Mouse (Mus musculus) hindbrain, embryonic 10.5 days (tissue): ENCODE results near the gene Ednra. TPM values are rescaled to one million over a fixed set of nuclear protein-coding genes. Genes with fewer than 3 reads are reported as not detected.
A peak's percentile ranks its signal among the peaks of the same experiment; 100 is the strongest.
"Not testable (repeated sequence)": the region's sequence is repeated elsewhere in the genome, so short reads cannot be mapped to it uniquely, and the experiment has no call there.

ENCODE experiments used
- DNase-seq: peaks from one replicate; pipeline ENCODE4 v3.0.0-alpha.2; 2017; ENCODE audit warnings: low spot score
- H3K27ac ChIP-seq: fragments of 300-500 bp; sonication (generic); 2 replicates; pipeline ENCODE4 v1.5.1; 2016; ENCODE audit warnings: mild to moderate bottlenecking, moderate library complexity
- H3K27me3 ChIP-seq: fragments of 300-500 bp; sonication (generic); 2 replicates; pipeline ENCODE4 v1.6.1; 2016; ENCODE audit warnings: mild to moderate bottlenecking; ENCODE audit not compliant: poor library complexity, insufficient read depth, severe bottlenecking
- H3K36me3 ChIP-seq: fragments of 300-500 bp; sonication (generic); 2 replicates; pipeline ENCODE4 v1.6.1; 2016; ENCODE audit warnings: mild to moderate bottlenecking, moderate library complexity
- H3K4me1 ChIP-seq: fragments of 300-500 bp; sonication (generic); replicated peaks from 2 replicates; pipeline ENCODE4 v1.6.1; 2016; ENCODE audit warnings: mild to moderate bottlenecking
- H3K4me3 ChIP-seq: fragments of 300-500 bp; sonication (generic); 2 replicates; pipeline ENCODE4 v1.5.1; 2016; ENCODE audit warnings: mild to moderate bottlenecking, moderate library complexity
- H3K9me3 ChIP-seq: fragments of 300-500 bp; sonication (generic); 2 replicates; pipeline ENCODE4 v1.6.1; 2016; ENCODE audit warnings: mild to moderate bottlenecking, moderate library complexity
- WGBS: fragments of 180-500 bp; shearing (Covaris S2); methylation state at CpG from one replicate; pipeline ENCODE4 v1.1.7; 2016; 5-methylcytosine and 5-hydroxymethylcytosine counted together
- polyA plus RNA-seq: library from polyadenylated mRNA; unstranded; fragments of >200 nt; fragmentation: Nextera tagmentation; extraction: Ambion mirVana; gene quantifications from 2 replicates; pipeline ENCODE4 v1.2.1, GENCODE M21; 2016

Ednra gene
- polyA plus RNA-seq, 1 experiment from 2014 or later = 18.1 TPM

- DNase-seq = no peak
- 0 out of 2 replicates have a peak, but pooled peaks cover 3% of the 10 kb centered on the region for H3K9me3 ChIP-seq
- no peaks in the 10 kb centered on the region for H3K36me3 ChIP-seq
- H3K27ac ChIP-seq = no peak overlapping the region
- no peak overlapping the region for H3K4me3 ChIP-seq
- H3K4me1 ChIP-seq = peaks cover 7% of the 10 kb centered on the region; the same call in 1 of the 2 replicates
- H3K27me3 ChIP-seq = no peaks in the 10 kb centered on the region
- 93% methylated on average over 4 of the region's 4 CpGs for WGBS
Observed at GRCm38 (mm10) chr8:77704768-77705167, 19.5 kb downstream of the Ednra start.

- no peak for DNase-seq
- WGBS = 78% methylated on average over 10 of the region's 10 CpGs
Observed at GRCm38 (mm10) chr8:77698028-77698427, 26.2 kb downstream of the Ednra start.

GRCm38 (mm10) chr8:77696182-77696581, 28.1 kb downstream of the Ednra start:
- Histone ChIP-seq H3K27me3 (no peaks in the 10 kb centered on the region), H3K4me3 (no peak overlapping the region), H3K9me3 (no peaks in the 10 kb centered on the region), H3K27ac (no peak overlapping the region), H3K36me3 (no peaks in the 10 kb centered on the region), H3K4me1 (peaks cover 10% of the 10 kb centered on the region)
- WGBS = 89% methylated on average over 4 of the region's 4 CpGs
- DNase-seq = no peak

More at GRCm38 (mm10) chr8:77698028-77698427, 26.2 kb downstream of the Ednra start:
- peaks cover 10% of the 10 kb centered on the region for H3K4me1 ChIP-seq
- H3K27me3 ChIP-seq = no peaks in the 10 kb centered on the region
- H3K27ac ChIP-seq = no peak overlapping the region
- no peaks in the 10 kb centered on the region for H3K36me3 ChIP-seq
- H3K4me3 ChIP-seq = no peak overlapping the region
- H3K9me3 ChIP-seq = no peaks in the 10 kb centered on the region

GRCm38 (mm10) chr8:77695486-77696058, 28.7 kb downstream of the Ednra start:
- H3K27ac ChIP-seq = peak overlapping the region; percentile 53; the same call in 1 of the 2 replicates
- H3K9me3 ChIP-seq = no peaks in the 10 kb centered on the region
- no peaks in the 10 kb centered on the region for H3K36me3 ChIP-seq
- H3K27me3 ChIP-seq = no peaks in the 10 kb centered on the region
- DNase-seq = no peak
- no peak overlapping the region for H3K4me3 ChIP-seq
- WGBS = 52% methylated on average over 5 of the region's 5 CpGs
- peaks cover 10% of the 10 kb centered on the region for H3K4me1 ChIP-seq

GRCm38 (mm10) chr8:77695070-77695469, 29.2 kb downstream of the Ednra start:
- WGBS = 85% methylated on average over 3 of the region's 3 CpGs
- Histone ChIP-seq H3K27ac (no peak overlapping the region), H3K9me3 (no peaks in the 10 kb centered on the region), H3K27me3 (no peaks in the 10 kb centered on the region), H3K36me3 (no peaks in the 10 kb centered on the region), H3K4me1 (peaks cover 10% of the 10 kb centered on the region), H3K4me3 (no peak overlapping the region)
- DNase-seq = no peak

GRCm38 (mm10) chr8:77694588-77694987, 29.7 kb downstream of the Ednra start:
- Histone ChIP-seq H3K27me3 (no peaks in the 10 kb centered on the region), H3K27ac (no peak overlapping the region), H3K4me1 (peaks cover 10% of the 10 kb centered on the region), H3K9me3 (no peaks in the 10 kb centered on the region), H3K4me3 (no peak overlapping the region), H3K36me3 (no peaks in the 10 kb centered on the region)
- 88% methylated on average over 4 of the region's 4 CpGs for WGBS
- no peak for DNase-seq

GRCm38 (mm10) chr8:77689421-77690059, 34.7 kb downstream of the Ednra start:
- not testable (repeated sequence) for H3K27me3 ChIP-seq, H3K36me3 ChIP-seq, H3K4me3 ChIP-seq, H3K27ac ChIP-seq, DNase-seq, H3K4me1 ChIP-seq, H3K9me3 ChIP-seq
- 87% methylated on average over 7 of the region's 7 CpGs for WGBS

GRCm38 (mm10) chr8:77688978-77689377, 35.3 kb downstream of the Ednra start:
- DNase-seq = no peak
- Histone ChIP-seq H3K4me3 (no peak overlapping the region), H3K27ac (no peak overlapping the region), H3K36me3 (0 out of 2 replicates have a peak, but pooled peaks cover 3% of the 10 kb centered on the region), H3K27me3 (no peaks in the 10 kb centered on the region), H3K4me1 (no peaks in the 10 kb centered on the region), H3K9me3 (no peaks in the 10 kb centered on the region)
- 82% methylated on average over 5 of the region's 5 CpGs for WGBS

- no peak overlapping the region for H3K4me3 ChIP-seq
- H3K4me1 ChIP-seq = no peaks in the 10 kb centered on the region
- H3K9me3 ChIP-seq = no peaks in the 10 kb centered on the region
- H3K36me3 ChIP-seq = 0 out of 2 replicates have a peak, but pooled peaks cover 3% of the 10 kb centered on the region
- DNase-seq = no peak
- H3K27me3 ChIP-seq = no peaks in the 10 kb centered on the region
- no peak overlapping the region for H3K27ac ChIP-seq
- WGBS = 94% methylated on average over 6 of the region's 6 CpGs
Observed at GRCm38 (mm10) chr8:77684372-77684771, 39.9 kb downstream of the Ednra start.

- no peak overlapping the region for H3K4me3 ChIP-seq
- H3K4me1 ChIP-seq = no peaks in the 10 kb centered on the region
- no peak for DNase-seq
- H3K9me3 ChIP-seq = no peaks in the 10 kb centered on the region
- 0 out of 2 replicates have a peak, but pooled peaks cover 3% of the 10 kb centered on the region for H3K36me3 ChIP-seq
- 84% methylated on average over 6 of the region's 6 CpGs for WGBS
- no peaks in the 10 kb centered on the region for H3K27me3 ChIP-seq
- no peak overlapping the region for H3K27ac ChIP-seq
Observed at GRCm38 (mm10) chr8:77683356-77684106, 40.7 kb downstream of the Ednra start.

- H3K9me3 ChIP-seq = no peaks in the 10 kb centered on the region
- H3K27me3 ChIP-seq = no peaks in the 10 kb centered on the region
- no peaks in the 10 kb centered on the region for H3K36me3 ChIP-seq
- 81% methylated on average over 15 of the region's 15 CpGs for WGBS
- H3K4me3 ChIP-seq = no peak overlapping the region
- no peak for DNase-seq
- H3K4me1 ChIP-seq = no peaks in the 10 kb centered on the region
- no peak overlapping the region for H3K27ac ChIP-seq
Observed at GRCm38 (mm10) chr8:77682008-77682934, 42.0 kb downstream of the Ednra start.

- peak; percentile 16 for DNase-seq
- Histone ChIP-seq H3K36me3 (peaks cover 4% of the 10 kb centered on the region; the same call in 1 of the 2 replicates), H3K27me3 (no peaks in the 10 kb centered on the region), H3K27ac (0 out of 2 replicates have a peak overlapping the region, but pooled peaks have one; percentile 35), H3K9me3 (no peaks in the 10 kb centered on the region), H3K4me1 (0 out of 2 replicates have a peak, but pooled peaks cover 14% of the 10 kb centered on the region), H3K4me3 (no peak overlapping the region)
- WGBS = 70% methylated on average over 4 of the region's 4 CpGs
Observed at GRCm38 (mm10) chr8:77672036-77672435, 52.2 kb downstream of the Ednra start.
